Mouse (Mus musculus) cerebellum, postnatal 36 days (tissue): ENCODE data around the gene Gm49673.
"Not testable (repeated sequence)": the region's sequence is repeated elsewhere in the genome, so short reads cannot be mapped to it uniquely, and the experiment has no call there.

Source experiments
- DNase-seq, 2 experiments: peaks; one replicate each; pipeline ENCODE4 v3.0.0; 2021 to 2022; ENCODE audit warnings: mixed read lengths in 2 of 2

Gene Gm49673

DNA sequence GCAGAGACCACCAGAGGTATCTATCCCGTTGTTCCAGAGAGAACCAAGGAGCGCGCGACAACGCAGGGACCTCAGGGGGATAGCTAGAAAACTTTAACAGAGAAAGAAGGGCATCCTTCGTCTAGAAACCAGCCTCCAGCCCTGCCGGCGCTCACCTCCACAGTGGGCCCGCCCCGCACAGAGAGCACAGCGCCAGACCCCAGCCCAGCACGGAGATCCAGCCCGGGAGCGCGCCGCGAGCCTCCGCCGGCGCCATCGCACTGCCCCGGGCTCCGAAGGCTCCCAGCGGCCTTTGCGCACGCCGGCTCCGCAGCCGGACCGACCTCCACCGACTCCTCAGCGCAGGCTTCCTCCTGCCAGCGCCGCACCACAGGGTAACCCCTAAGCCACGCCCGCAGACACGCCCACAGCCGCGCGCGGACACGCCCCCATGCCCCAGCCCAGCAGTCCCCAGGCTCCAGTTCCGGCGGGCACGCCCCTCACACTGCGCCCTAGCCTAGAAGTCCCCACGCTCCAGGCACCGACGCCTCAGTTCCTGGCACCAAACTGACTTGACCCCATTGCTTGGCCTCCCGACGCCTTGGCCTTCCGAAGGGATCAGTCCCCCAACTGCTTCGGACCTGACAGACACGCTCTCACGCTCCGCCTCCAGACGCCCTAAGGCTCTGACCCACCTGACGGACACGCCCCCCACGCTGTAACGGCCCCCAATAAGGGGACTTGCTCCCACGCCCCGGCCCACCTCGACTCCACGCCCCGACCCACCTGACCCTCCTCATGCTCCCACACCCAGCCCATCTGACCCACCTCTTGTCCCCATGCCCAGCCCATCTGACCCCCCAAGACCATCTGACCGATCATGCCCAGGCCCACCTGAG, at the start of gene Gm49673, which contains the start of gene Rnaset2a:
Gm49673 (minus strand) TSS at position 350 of the 878 bp plus-strand sequence.
Rnaset2a (minus strand) TSS at position 659 of the 878 bp plus-strand sequence.
- peak in 1 of 2 experiments; percentile 14 for DNase-seq

DNA sequence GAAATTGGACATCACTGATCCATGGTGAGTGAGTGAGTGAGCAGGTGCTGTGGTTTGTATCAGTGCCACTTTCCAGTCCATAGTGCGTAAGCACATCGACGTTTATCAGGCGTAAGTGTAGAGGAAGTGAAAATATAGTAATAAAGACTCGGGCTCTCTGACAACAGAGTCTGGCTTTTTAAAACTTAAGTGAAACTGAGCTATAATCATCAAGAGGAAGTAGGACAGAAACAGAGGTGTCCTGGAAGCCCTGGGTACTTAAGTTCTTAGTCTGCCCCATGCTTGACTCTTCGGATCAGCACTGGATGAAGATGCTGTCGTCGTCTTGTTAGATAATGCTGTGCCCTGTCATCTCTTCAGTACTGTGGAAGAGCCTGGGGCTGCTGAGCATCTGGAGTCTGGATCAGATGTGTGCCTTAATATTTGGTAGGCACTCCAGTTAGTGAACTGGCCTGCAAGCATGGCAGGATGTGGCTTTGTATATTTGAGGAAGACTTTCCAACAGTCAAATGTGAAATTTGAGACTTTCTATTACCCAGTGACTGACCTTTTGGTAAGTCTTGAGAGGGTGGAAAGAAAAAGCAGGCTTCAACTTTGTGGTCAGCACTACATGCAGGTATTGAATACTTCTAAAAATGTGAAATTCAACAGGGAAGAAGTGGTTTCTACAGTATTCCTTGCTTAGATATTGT, 48.2 kb upstream of the Gm49673 start:
- DNase-seq: no peak

DNA sequence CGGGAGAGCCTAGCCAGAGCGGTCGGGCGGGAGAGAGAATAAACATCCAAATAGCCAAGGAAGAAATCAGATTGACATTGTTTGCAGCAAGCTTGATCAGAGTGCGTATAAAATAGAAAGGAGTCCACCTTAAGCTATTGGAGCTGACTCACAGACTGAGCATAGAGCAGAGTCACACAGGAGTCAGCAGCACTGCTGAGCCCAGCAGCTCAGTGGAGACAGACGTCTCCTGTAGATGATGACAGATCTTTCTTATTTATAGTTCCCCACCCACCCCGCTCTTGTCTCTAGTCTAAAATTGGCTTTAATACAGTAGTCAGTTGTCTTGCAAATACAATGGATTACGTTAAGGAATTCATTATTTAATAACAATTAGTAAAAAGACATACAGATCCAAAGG, 46.1 kb upstream of the Gm49673 start:
- no peak for DNase-seq

DNA sequence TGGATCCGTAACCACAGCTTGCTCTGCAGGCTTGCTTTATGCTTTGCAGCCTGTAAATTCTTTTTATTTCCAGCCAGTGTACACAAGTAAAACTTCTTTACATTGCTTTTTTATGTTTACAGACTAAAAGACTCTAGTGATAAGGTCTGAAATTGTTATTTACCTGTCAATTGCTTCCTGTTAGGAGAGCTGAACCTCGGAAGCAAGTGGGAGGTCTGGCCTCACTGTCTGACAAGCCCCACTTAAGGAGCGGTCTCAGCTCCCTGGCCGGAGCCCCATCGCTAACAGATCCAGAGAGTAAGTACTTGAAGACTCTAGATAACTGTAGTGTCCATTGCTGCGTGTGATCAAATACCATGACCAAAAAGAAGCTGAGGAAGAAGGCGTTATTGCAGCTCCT, 36.6 kb upstream of the Gm49673 start:
- no peak for DNase-seq

DNA sequence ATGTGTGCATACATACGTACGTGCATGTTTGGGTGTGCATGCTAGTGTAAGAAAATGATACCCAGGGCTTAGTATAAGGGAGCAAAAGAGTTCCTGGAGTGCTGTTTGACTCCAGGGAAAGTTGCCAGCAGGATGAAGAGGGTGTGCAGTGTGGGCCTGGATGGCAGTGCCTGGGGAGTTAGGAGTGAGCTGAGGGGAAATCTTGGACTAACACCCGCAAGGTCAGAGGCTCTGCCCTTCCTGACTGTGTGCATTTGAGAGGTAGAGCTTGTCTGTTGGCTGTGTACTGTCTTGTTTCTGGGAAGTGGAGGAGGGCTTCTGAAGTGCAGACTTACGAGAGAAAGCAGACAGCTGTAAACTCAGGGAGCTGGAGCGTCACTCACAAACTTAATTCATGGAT, 36.2 kb upstream of the Gm49673 start:
- no peak for DNase-seq

DNA sequence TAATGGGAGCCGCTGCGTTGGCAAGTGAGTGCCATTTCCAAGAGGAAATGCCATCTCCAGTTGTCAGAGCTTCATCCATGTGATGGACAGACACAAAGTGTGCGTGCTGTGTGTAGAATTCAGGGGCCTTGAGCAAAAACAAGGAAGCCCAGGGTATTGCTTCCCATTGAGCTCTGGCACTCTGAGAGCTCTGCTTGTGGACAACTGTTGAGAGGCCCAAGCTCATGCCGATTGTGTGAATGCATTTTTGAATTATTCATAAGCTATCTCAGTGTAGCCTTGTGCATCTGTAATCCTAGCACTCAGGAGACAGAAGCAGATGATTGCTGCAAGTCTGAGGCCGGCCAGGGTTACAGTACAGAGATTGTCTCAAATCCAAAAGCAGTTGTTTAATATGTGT, 29.5 kb upstream of the Gm49673 start:
- no peak for DNase-seq

DNA sequence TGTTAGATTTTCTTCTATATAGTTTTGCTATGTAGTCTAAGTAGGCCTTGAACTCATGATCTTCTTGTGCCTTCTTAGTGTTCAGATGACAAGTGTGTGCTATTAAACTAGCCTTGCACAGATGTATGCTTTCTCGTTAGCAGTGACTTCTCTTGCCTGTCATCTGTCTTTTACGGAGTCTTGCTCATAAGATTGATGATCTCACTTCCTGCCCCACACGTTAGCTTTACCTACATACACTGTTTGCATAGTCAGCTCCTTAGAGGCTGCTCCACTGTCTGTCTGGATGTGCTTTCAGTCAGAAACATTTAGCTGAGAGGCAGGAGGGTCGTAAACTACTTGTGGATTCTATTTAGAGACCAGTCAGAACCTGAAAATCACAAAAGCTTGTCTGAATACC, 23.5 kb upstream of the Gm49673 start:
- DNase-seq: no peak

DNA sequence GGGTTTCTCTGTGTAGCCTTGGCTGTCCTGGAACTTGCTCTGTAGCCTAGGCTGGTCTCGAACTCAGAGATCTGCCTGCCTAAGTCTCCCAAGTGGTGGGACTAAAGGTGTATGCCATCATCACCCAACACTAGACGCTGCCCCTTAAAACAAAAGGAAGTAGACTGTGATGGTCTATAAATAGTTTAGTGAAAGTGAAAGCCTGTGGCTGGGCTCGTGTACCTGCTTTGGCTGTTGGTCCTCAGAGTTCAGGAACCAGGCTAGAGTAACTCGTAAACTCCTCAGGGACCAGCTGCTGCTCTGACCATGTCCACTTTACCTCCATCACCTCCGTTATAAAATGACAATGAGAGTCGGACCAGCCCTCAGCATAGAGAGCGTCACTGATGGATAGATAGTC, 22.7 kb upstream of the Gm49673 start:
- DNase-seq: no peak

DNA sequence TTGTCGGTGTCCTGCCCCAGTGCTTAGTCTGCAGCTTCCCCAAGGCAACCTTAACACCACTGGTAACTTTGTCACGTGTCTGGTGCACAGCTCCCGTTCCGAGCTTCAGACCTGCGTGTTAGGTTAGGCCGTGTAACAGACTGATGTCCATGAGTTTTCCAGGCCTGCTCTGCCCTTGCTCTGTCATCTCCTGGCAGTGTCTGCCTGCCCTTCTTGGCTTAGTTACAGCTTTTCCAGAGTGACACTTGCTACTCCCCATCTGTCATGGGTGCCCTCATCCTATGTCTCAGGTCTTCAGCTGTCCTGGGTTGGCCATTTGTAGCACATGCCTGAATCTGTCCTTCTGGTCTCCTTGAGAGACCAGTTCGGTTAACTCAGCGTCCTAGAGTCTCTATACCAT, 19.8 kb upstream of the Gm49673 start:
- peak; percentile 31 to 33 for DNase-seq

DNA sequence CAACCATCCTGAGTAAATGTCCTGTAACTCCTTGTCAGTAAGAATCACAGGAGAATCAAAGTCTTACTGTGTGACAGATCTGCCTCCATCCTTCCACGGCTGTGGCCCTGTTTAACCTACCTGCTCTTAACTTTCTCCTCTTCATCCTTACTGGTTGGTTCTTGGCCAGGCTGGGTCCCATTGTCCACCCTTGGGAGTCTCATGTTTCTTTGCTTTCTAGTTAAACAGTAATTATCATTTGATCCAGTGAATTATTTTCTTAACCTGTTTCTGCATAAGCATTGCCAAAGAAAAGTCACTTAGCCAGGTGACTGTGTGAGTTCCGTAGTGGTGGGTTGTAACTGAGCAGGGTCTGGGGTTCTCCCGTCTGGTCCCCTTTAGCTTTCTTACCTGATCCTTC, 18.9 kb upstream of the Gm49673 start:
- not testable (repeated sequence) for DNase-seq

DNA sequence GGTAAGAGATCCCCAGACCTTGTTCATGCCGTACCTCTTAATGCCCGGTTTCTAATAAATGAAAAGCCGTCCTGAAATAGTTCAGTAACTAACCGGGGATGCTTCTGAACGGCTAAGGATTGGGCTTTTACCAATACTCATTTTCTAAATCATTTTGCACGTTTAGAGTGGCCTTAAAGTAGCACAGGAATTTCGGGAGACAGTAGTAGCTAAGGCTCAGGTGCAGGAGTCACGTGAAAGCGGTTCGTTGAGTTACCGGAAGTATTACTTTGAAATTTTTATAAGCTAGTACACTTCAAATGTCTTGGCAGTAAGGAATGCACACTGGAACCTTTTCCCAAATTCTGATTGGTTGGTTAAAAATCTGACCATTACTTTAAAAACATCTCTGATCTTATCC, 18.4 kb upstream of the Gm49673 start:
- DNase-seq: not testable (repeated sequence)

DNA sequence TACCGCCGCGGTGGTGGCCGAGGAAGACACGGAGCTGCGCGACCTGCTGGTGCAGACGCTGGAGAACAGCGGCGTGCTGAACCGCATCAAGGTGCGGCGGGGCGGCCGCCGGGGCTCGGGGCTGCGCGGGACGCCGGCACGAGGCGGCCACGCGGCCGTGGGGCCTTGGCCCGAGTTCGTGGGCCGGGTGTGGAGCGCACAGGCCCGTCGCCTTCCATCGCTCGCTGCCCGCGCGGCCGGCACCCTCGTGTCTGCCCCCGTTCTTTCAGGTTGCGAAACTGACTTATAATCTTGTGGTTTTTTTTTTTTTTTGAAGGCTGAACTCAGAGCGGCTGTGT, 18.0 kb upstream of the Gm49673 start:
- DNase-seq: peak; percentile 42 to 54

DNA sequence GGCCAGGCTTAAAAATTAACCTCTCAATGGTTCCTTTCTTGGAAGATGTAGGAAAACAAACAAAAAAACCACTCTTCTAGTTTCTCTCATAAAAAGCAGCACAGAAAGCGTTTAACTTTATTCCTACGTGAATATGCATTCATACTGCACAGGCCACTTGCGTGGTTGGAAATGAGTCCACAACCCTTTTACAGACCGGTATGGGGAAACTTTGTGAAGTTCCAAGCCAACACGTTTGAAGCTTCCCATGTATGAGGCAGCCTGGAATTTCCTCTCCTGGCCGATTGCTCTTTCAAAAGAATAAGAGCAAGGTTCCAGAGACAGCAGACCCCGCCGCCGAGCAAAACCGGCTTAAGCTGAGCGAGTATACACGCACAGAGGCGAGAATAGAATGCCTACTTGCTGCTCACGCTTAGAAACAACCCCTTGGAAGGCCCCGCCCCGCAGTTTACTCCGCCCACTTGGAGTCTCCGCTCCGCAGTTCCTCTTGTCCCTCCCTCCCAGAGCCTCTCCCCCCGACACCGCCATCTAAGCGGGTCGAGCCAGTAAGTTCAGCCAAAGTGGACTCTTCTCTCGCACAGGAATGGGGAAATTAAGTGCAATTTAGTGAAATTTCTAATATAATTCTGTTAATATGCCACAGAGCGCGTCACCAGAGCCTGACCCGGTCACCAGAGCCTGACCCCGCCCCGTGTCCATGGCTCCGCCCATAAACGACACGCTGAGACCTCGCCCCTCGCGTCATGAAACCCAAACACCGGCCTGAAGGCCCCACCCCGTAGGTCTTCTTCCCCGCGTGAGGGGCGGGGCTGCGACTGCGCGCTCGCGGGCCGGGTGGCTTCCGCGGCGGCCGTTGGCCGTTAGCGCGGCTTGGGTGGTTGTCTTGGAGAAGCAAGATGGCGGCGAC, 17.4 kb upstream of the Gm49673 start, which contains the start of gene Fgfr1op:
Fgfr1op (plus strand) TSS at position 801 of the 907 bp plus-strand sequence.
- peak in 1 of 2 experiments; percentile 79 for DNase-seq

DNA sequence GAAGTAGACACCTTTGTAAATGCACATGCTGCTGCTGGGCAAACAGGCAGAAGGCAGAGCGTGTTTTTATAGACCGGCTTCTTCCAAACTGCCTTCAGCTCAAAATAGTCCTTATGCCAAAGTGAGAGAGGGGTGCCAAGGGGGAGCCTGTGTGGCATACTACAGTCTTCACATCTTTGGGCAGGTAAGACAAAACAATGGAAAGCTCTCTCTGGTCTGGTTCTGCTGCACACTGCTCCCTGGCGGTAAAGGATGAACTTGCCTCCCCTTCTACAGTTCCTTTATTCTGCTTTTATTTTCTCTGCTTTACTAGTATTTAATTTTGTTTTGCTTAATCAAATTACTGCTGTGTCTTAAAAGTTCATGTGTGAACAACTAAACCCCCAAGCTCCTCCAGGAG, 13.4 kb upstream of the Gm49673 start:
- peak; percentile 43 to 52 for DNase-seq

DNA sequence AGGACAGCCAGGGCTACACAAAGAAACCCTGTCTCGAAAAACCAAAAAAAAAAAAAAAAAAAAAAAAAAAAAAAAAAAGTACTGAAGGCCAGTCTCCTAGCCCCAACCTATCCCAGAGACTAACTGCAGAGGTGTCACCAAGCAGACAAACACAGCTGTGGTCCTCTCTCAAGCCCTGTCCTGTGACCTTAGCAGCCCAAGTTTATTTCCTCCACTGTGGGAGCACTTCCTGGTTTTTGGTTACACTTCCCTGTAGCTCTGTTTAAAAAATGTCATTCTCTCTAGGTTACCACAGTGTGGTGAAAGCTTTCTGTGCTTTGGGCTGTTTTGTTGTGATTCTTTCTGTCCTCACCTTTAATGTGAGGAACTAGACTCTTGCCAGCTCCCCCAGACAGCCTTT, 11.0 kb upstream of the Gm49673 start:
- not testable (repeated sequence) for DNase-seq

DNA sequence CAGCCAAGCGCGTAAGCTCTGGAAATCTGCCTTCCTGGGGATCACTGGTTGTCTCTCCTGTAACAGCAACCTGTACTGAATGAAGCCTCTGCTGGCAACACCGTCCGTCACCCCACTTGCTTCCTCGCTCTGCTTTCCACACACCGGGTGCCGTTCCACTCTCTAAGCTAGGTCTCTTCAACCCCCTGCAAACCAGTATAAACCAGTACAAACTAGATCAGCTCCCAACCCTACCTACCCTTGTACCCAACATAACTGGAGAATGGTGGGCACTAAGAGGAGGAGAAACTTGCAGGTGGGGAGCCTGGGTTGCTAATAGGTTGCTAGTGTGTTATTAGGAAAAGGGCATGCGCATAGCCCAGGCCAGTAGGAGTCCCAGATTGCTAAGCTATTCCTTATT, 8.4 kb upstream of the Gm49673 start:
- DNase-seq: not testable (repeated sequence)

DNA sequence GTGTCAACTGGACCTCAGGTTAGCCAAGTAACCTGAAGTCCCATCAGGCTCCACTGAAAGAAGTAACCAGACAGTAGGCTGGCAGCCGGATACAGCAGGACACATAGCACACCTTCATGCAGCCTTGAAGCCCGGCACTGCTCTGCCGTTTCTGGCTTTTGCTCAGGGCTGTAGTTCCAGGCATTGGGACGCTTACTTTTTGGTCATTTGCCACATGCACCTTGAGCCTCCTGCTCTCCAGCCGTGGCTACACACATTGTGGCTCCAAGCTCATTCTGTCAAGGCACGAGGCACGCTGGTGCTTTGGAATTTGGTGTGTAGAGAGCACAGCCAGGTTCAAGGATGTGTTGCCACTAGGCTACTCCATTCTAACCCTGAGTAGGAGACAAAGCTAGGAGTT, 7.4 kb upstream of the Gm49673 start:
- not testable (repeated sequence) for DNase-seq

DNA sequence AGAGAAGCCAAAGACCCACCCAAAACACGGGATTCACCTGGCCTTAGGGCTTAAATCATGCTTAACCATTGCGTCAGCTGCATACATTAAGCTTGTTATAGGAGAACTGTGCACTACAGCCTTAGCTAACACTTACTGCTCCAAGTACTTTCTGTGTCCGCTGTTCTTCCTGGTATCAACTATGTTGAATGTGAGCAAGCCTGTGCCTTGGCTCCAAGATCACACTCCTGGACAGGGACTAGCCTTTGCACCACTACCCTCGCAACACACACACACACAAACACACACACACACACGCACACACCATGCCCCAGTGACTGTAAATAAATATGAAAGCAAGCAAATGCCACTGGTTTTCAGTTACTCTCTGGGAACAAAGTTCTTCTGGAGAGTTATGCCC, 657 bp downstream of the Gm49673 start:
- not testable (repeated sequence) for DNase-seq

DNA sequence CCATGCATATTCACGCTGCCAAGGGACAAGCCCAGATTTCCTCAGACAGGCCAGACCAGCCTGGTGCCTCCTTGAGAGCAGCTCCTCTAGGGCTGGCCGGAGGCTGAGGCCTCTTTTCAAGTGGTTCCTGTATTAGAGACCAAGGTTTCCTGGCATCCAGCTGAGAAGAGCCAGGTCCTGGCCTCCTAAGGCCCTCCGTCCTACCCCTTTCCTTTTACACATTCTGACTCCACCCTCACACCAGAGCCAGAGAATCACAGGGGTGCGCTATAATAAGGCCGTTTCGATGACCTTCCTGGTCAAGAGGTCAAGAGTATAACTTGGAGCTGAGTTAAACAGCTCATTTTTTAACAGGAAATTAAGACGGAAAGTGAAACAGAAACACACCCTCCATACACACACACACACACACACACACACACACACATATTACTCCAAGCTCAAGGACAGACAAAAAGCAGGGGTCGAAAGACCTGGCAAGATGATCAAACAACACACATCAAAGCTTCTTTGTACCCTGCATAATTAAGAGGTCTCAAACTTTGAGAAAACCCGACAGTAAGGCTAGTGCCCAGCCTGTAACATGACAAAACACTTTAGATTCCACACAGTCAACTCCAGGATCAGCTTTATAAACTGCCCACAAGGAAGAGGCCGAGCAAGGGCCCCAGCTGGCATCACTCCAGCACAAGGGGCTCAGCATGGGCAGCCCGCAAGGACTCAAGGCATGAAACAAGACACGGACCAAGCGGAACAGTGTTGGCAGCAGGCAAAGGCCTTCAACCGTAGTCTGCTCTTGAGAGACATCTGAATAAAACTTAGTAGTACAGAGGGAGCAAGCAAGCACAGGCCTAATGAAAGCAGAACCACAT, 3.5 kb downstream of the Gm49673 start:
- not testable (repeated sequence) for DNase-seq

DNA sequence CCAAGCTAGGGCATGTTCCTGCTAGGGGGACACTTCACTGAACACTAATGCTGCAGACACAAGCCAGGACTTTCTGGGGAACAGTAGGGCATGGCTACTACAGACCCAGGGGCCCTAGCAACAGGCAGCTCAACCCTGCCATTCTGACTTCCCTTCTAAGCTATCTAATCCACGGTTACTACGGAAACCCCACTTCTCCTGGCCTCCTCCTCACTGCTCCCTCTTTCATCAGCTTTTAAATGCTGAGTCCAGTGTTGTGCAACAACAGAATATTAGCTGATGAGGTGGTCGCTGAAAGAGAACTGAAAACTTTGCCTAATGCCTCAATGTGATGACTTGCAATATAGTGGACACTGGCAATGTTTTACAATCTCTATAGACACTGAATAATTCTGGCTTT, 7.4 kb downstream of the Gm49673 start:
- not testable (repeated sequence) for DNase-seq

DNA sequence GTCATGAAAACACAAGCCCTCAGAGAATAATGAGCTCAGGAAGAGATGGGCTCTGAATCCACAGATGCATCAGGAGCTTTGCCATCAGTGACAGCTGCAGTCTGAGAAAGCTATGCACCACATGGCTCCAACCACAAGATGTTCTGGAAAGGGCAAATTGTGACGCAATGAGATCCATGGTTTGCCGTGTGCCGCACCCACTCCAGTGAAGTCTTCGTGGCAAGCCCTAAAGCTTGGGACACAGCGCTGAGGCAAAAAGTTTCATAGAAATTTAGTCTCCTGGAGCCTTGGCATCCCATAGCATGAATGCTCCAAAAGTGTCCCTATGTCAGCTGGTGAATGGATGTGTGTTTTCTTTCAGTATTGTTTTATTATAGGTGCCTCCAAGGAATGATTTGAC, 9.5 kb downstream of the Gm49673 start:
- DNase-seq: not testable (repeated sequence)

DNA sequence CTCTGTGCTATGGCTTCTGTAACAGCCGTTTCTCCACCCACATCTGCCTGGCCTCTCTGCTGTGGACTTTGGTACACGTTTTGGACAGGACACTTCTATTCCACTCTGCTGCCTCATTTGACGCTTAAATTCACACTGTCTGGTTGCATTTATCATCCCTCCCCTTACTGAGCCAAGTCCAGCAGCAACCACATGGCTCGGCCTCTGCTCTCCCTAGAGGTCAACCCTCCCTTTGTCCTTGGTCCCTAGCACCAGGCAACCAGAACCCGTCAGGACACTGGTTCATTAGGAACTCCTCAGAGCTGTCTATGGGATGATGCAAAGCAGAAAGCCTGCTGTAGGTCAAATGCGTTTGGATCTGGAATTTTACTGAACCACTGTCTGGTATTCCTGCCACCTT, 16.7 kb downstream of the Gm49673 start:
- not testable (repeated sequence) for DNase-seq
